Mouse (Mus musculus) neural tube, embryonic 14.5 days (tissue): ENCODE measurements around the gene Tctex1d4. TPM values are rescaled to one million over a fixed set of nuclear protein-coding genes. Genes with fewer than 3 reads are reported as not detected.

Experiments used
- ATAC-seq: fragments of 200-750 bp; cut with Nextera tagmentation; 2 replicates; pipeline ENCODE4 v1.8.0; 2017; ENCODE audit warnings: low read depth, mild to moderate bottlenecking, moderate TSS enrichment, moderate library complexity
- H3K27ac ChIP-seq: fragments of 300-500 bp; sonication (generic); 2 replicates; pipeline ENCODE4 v1.5.1; 2014; ENCODE audit warnings: low read depth, mild to moderate bottlenecking, control low read depth, low read length, moderate library complexity, mixed read lengths
- H3K27me3 ChIP-seq: fragments of 300-500 bp; sonication (generic); 2 replicates; pipeline ENCODE4 v1.6.1; 2014; ENCODE audit warnings: low read length; ENCODE audit not compliant: control insufficient read depth, insufficient read depth
- H3K36me3 ChIP-seq: fragments of 300-500 bp; sonication (generic); 2 replicates; pipeline ENCODE4 v1.6.1; 2014; ENCODE audit warnings: low read length, mixed read lengths; ENCODE audit not compliant: control insufficient read depth, insufficient read depth
- H3K4me1 ChIP-seq: fragments of 300-500 bp; sonication (generic); 2 replicates; pipeline ENCODE4 v1.6.1; 2014; ENCODE audit warnings: low read length; ENCODE audit not compliant: control insufficient read depth, insufficient read depth
- H3K4me2 ChIP-seq: fragments of 300-500 bp; sonication (generic); 2 replicates; pipeline ENCODE4 v1.6.1; 2014; ENCODE audit warnings: mild to moderate bottlenecking, low read depth, low read length, control low read depth
- H3K4me3 ChIP-seq: fragments of 300-500 bp; sonication (generic); 2 replicates; pipeline ENCODE4 v1.5.1; 2014; ENCODE audit warnings: low read depth, low read length, control low read depth, mixed read lengths
- H3K9ac ChIP-seq: fragments of 300-500 bp; sonication (generic); replicated peaks from 2 replicates; pipeline ENCODE4 v1.6.1; 2014; ENCODE audit warnings: low read depth, mild to moderate bottlenecking, control low read depth, low read length, mixed read lengths
- H3K9me3 ChIP-seq: fragments of 300-500 bp; sonication (generic); 2 replicates; pipeline ENCODE4 v1.6.1; 2016; ENCODE audit warnings: low read length; ENCODE audit not compliant: control insufficient read depth
- WGBS: fragments of 180-500 bp; shearing (Covaris S2); extraction: QIAGEN DNeasy Blood & Tissue Kit; methylation state at CpG from one replicate; pipeline ENCODE4 v1.1.7; 2014; 5-methylcytosine and 5-hydroxymethylcytosine counted together
- microRNA-seq: library from miRNA; unstranded; fragments of <30 nt; microRNA quantifications from one replicate; pipeline ENCODE4, GENCODE M21; 2016
- polyA plus RNA-seq: library from polyadenylated mRNA; unstranded; fragments of >200 nt; fragmentation: Nextera tagmentation; extraction: Ambion mirVana; gene quantifications from 2 replicates; pipeline ENCODE4 v1.2.1, GENCODE M21; 2014

The Tctex1d4 gene
- polyA plus RNA-seq, 1 experiment from 2014 or later, result not detected

- Histone ChIP-seq H3K4me1 (no peaks in the 10 kb centered on the region), H3K36me3 (peaks cover 40% of the 10 kb centered on the region), H3K9ac (peak overlapping the region; percentile 95), H3K27ac (peak overlapping the region; percentile 92), H3K27me3 (no peaks in the 10 kb centered on the region), H3K4me3 (peak overlapping the region; percentile 96), H3K4me2 (peak overlapping the region; percentile 97), H3K9me3 (no peaks in the 10 kb centered on the region)
- no peak; the same call in 1 of the 2 replicates for ATAC-seq
- 2% methylated on average over 44 of the region's 44 CpGs for WGBS
Measured at GRCm38 (mm10) chr4:117155020-117155791, 28.6 kb downstream of the Tctex1d4 start.

GRCm38 (mm10) chr4:117155792-117156355 lies 29.3 kb downstream of the Tctex1d4 start, which contains the start of gene Rps8:
TSS of gene Rps8 (minus strand) at chr4:117156243.
- Histone ChIP-seq H3K4me1 (no peaks in the 10 kb centered on the region), H3K9me3 (no peaks in the 10 kb centered on the region), H3K36me3 (peaks cover 33% of the 10 kb centered on the region), H3K27me3 (no peaks in the 10 kb centered on the region), H3K27ac (peak within 1 kb of the TSS; percentile 92), H3K9ac (peak within 1 kb of the TSS; percentile 95), H3K4me2 (peak within 1 kb of the TSS; percentile 97), H3K4me3 (peak within 1 kb of the TSS; percentile 96)
- WGBS, result under 1% methylated on average over 51 of the region's 52 CpGs
- ATAC-seq, result peak; percentile 96

GRCm38 (mm10) chr4:117156372-117156771 lies 29.8 kb downstream of the Tctex1d4 start:
- no peak; the same call in 1 of the 2 replicates for ATAC-seq

GRCm38 (mm10) chr4:117159666-117160065 lies 33.1 kb downstream of the Tctex1d4 start:
- no peak overlapping the region for H3K4me2 ChIP-seq
- H3K9ac ChIP-seq, result no peak overlapping the region
- H3K4me1 ChIP-seq, result no peaks in the 10 kb centered on the region
- no peak overlapping the region for H3K27ac ChIP-seq
- H3K36me3 ChIP-seq, result no peaks in the 10 kb centered on the region
- ATAC-seq, result no peak
- H3K9me3 ChIP-seq, result no peaks in the 10 kb centered on the region
- no peaks in the 10 kb centered on the region for H3K27me3 ChIP-seq
- no peak overlapping the region for H3K4me3 ChIP-seq
- 90% methylated on average over 10 of the region's 10 CpGs for WGBS

More at GRCm38 (mm10) chr4:117156372-117156771, 29.8 kb downstream of the Tctex1d4 start:
- Histone ChIP-seq H3K27me3 (no peaks in the 10 kb centered on the region), H3K4me2 (peak overlapping the region; percentile 97), H3K9ac (peak overlapping the region; percentile 95), H3K27ac (peak overlapping the region; percentile 92), H3K4me3 (peak overlapping the region; percentile 96), H3K36me3 (peaks cover 28% of the 10 kb centered on the region), H3K4me1 (no peaks in the 10 kb centered on the region), H3K9me3 (no peaks in the 10 kb centered on the region)
- WGBS, result 27% methylated on average over 6 of the region's 6 CpGs

GRCm38 (mm10) chr4:117161183-117161582 lies 34.6 kb downstream of the Tctex1d4 start:
- H3K27ac ChIP-seq, result no peak overlapping the region
- ATAC-seq, result 0 out of 2 replicates have a peak, but pooled peaks have one; percentile 28

DNA sequence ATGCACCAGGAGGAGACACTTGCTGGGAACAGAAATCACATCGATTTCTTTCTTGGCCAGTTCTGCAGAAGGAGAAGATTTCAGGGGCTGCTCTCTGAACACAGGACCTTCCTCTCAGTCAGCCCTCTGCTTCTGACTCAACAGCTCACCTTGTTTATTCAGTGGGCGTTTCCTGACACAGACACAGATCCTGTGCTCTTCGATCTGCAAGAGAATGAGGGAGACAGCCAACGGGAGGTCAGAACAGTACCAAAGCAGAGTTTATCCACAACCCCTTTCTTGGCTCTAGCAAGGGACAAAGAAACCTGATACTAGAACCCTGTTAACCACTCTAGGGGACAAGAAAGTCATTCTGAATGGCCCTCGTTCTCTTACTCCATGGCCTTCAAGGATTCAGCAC lies 43.3 kb downstream of the Tctex1d4 start:
- ATAC-seq, result no peak
- Histone ChIP-seq H3K4me1 (no peaks in the 10 kb centered on the region), H3K4me3 (no peak overlapping the region), H3K4me2 (no peak overlapping the region), H3K27me3 (no peaks in the 10 kb centered on the region), H3K9ac (no peak overlapping the region), H3K36me3 (no peaks in the 10 kb centered on the region), H3K27ac (no peak overlapping the region), H3K9me3 (no peaks in the 10 kb centered on the region)
- WGBS, result 92% methylated on average over 5 of the region's 5 CpGs

More at GRCm38 (mm10) chr4:117161183-117161582, 34.6 kb downstream of the Tctex1d4 start:
- 60% methylated on average over 4 of the region's 4 CpGs for WGBS
- Histone ChIP-seq H3K36me3 (no peaks in the 10 kb centered on the region), H3K4me3 (no peak overlapping the region), H3K9me3 (no peaks in the 10 kb centered on the region), H3K4me2 (no peak overlapping the region), H3K4me1 (no peaks in the 10 kb centered on the region), H3K9ac (no peak overlapping the region), H3K27me3 (no peaks in the 10 kb centered on the region)

Small RNA genes lying within 50 kb of the gene (microRNA-seq; reads per million reads assigned to microRNA genes)
- not detected for gene Gm22398

Other genes starting within 250 kb of the Tctex1d4 start
- 6.4 and 8.1 TPM in 2 replicates for gene Zswim5, start 249.4 kb upstream of the Tctex1d4 start, polyA plus RNA-seq
- gene Urod, start 132.4 kb upstream of the Tctex1d4 start, polyA plus RNA-seq, result 56.0 and 59.0 TPM in 2 replicates
- gene Hectd3, start 131.5 kb upstream of the Tctex1d4 start, polyA plus RNA-seq, result 19.3 and 22.6 TPM in 2 replicates
- gene Eif2b3, start 107.4 kb upstream of the Tctex1d4 start, polyA plus RNA-seq, result 54.6 and 54.9 TPM in 2 replicates
- gene Ptch2, start 30.7 kb upstream of the Tctex1d4 start, polyA plus RNA-seq, result 5.6 and 6.4 TPM in 2 replicates
- 2.7 and 3.9 TPM in 2 replicates for gene Btbd19, start 1.1 kb upstream of the Tctex1d4 start, polyA plus RNA-seq
- gene Plk3, start 7.2 kb downstream of the Tctex1d4 start, polyA plus RNA-seq, result 16.1 and 19.1 TPM in 2 replicates
- 549 and 599 TPM in 2 replicates for gene Rps8, start 29.4 kb downstream of the Tctex1d4 start, polyA plus RNA-seq
- gene Kif2c, start 55.8 kb downstream of the Tctex1d4 start, polyA plus RNA-seq, result 3.5 and 6.0 TPM in 2 replicates
- 6.4 and 7.3 TPM in 2 replicates for gene Tmem53, start 125.2 kb downstream of the Tctex1d4 start, polyA plus RNA-seq
- gene Armh1, start 125.3 kb downstream of the Tctex1d4 start, polyA plus RNA-seq, result 0.46 and 0.86 TPM in 2 replicates